Mouse (Mus musculus): ENCODE results near the gene Dcpp2.
"Not testable (repeated sequence)": the region's sequence is repeated elsewhere in the genome, so short reads cannot be mapped to it uniquely, and the experiment has no call there.

Dcpp2 gene

GRCm38 (mm10) chr17:23880576-23880975 is at the start of gene Dcpp2, which contains the start of gene Dcpp1:
Gene Dcpp2, plus strand, starts transcription at chr17:23880880.
Gene Dcpp1, plus strand, starts transcription at chr17:23880876.
- DNase-seq (ENCODE audit: low read depth, low spot score) = not testable (repeated sequence)

- no peak for DNase-seq (ENCODE audit: low read depth, low spot score)
Measured at GRCm38 (mm10) chr17:23831201-23831600, 49.5 kb upstream of the Dcpp2 start.

GRCm38 (mm10) chr17:23836006-23836575 is 44.6 kb upstream of the Dcpp2 start, which contains the start of gene Prss33:
Gene Prss33, minus strand, starts transcription at chr17:23836056.
- DNase-seq (ENCODE audit: low read depth, low spot score) = no peak

- peak; percentile 77 for DNase-seq (ENCODE audit: low read depth, low spot score)
Measured at GRCm38 (mm10) chr17:23841145-23841544, 39.5 kb upstream of the Dcpp2 start.

- no peak for DNase-seq (ENCODE audit: low read depth, low spot score)
Measured at GRCm38 (mm10) chr17:23843141-23843811, 37.4 kb upstream of the Dcpp2 start.

- DNase-seq (ENCODE audit: low read depth, low spot score) = peak; percentile 76
Measured at GRCm38 (mm10) chr17:23843812-23844273, 36.8 kb upstream of the Dcpp2 start, which contains the start of the genes Prss32 and Prss41. Gene Prss32, plus strand, starts transcription at chr17:23843855. Gene Prss41, minus strand, starts transcription at chr17:23844172.

- no peak for DNase-seq (ENCODE audit: low read depth, low spot score)
Measured at GRCm38 (mm10) chr17:23850028-23850427, 30.7 kb upstream of the Dcpp2 start.

GRCm38 (mm10) chr17:23850853-23851749 is 29.6 kb upstream of the Dcpp2 start:
- DNase-seq (ENCODE audit: low read depth, low spot score) = peak; percentile 66

GRCm38 (mm10) chr17:23853292-23853691 is 27.4 kb upstream of the Dcpp2 start:
- peak; percentile 41 for DNase-seq (ENCODE audit: low read depth, low spot score)

- no peak for DNase-seq (ENCODE audit: low read depth, low spot score)
Measured at GRCm38 (mm10) chr17:23854229-23854765, 26.4 kb upstream of the Dcpp2 start.

- DNase-seq (ENCODE audit: low read depth, low spot score) = no peak
Measured at GRCm38 (mm10) chr17:23857193-23857592, 23.5 kb upstream of the Dcpp2 start.

GRCm38 (mm10) chr17:23857913-23858312 is 22.8 kb upstream of the Dcpp2 start:
- DNase-seq (ENCODE audit: low read depth, low spot score) = no peak

GRCm38 (mm10) chr17:23862926-23863325 is 17.8 kb upstream of the Dcpp2 start:
- DNase-seq (ENCODE audit: low read depth, low spot score) = no peak

- no peak for DNase-seq (ENCODE audit: low read depth, low spot score)
Measured at GRCm38 (mm10) chr17:23867756-23868155, 12.9 kb upstream of the Dcpp2 start, which contains the start of gene Prss21. Gene Prss21, plus strand, starts transcription at chr17:23868056.

GRCm38 (mm10) chr17:23868513-23868912 is 12.2 kb upstream of the Dcpp2 start:
- DNase-seq (ENCODE audit: low read depth, low spot score) = no peak

- DNase-seq (ENCODE audit: low read depth, low spot score) = no peak
Measured at GRCm38 (mm10) chr17:23873884-23874856, 6.5 kb upstream of the Dcpp2 start.

- DNase-seq (ENCODE audit: low read depth, low spot score) = no peak
Measured at GRCm38 (mm10) chr17:23876741-23877140, 3.9 kb upstream of the Dcpp2 start.

GRCm38 (mm10) chr17:23877166-23877565 is 3.5 kb upstream of the Dcpp2 start:
- no peak for DNase-seq (ENCODE audit: low read depth, low spot score)

- DNase-seq (ENCODE audit: low read depth, low spot score) = not testable (repeated sequence)
Measured at GRCm38 (mm10) chr17:23917158-23917557, 36.5 kb downstream of the Dcpp2 start, which contains the start of gene Dcpp3. Gene Dcpp3, plus strand, starts transcription at chr17:23917458.

- DNase-seq (ENCODE audit: low read depth, low spot score) = peak; percentile 89
Measured at GRCm38 (mm10) chr17:23924531-23925007, 43.9 kb downstream of the Dcpp2 start.
